Mouse (Mus musculus): ENCODE measurements around the gene Odf4.

GRCm38 (mm10) chr11:68897120-68897519 is 29.8 kb downstream of the Odf4 start:
- TF ChIP-seq CTCF (conservative IDR thresholded peaks at IDR 0.05; ENCODE audit: low read length) (peak; percentile 92), POU5F1 (IDR thresholded peaks at IDR 0.05; ENCODE audit: borderline replicate concordance, low read length) (no peak)
